ENCODE assay signal across 22 mouse cellular contexts in the genomic region with DNA sequence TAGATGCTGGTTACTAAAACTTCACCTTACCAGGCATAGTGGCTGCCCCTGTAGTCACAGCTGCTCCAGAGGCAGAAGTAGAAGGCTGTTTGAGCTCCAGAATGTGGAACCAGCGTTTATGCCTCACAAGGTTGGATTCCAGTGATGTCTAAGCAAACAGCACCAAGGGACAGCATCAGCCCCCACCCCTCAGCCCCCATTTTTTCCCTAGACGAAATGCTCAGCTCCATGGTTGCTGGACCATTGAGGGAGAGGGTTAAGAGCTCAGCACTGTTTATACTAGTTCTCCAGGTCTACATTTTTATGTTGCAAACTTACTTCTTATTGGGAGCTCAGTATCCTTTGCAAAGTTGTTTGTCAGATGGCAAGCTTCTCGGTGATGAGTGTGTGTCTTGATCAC.
"Had no signal": no experiment of that assay in that cellular context is flagged by ENCODE, and none has a peak within 500 bp of the region (broad histone marks: within the 10 kb centered on the region; RNA-seq: fewer than 3 reads in every experiment).

No protein-coding gene starts in this region.

- H3K4me3 ChIP-seq: heart, adult 2 months; heart, embryonic 13.5 days; heart, embryonic 15.5 days; hindbrain, embryonic 10.5 days; hindbrain, embryonic 12.5 days; intestine, embryonic 15.5 days; left cerebral cortex, adult 2 months; limb, embryonic 10.5 days; limb, embryonic 12.5 days; liver, embryonic 13.5 days had no signal

- H3K4me1 ChIP-seq: intestine, embryonic 15.5 days had no signal

- DNase-seq: forebrain, postnatal 0 days; gastrocnemius, postnatal 14 days; heart, adult 2 months; heart, postnatal 14 days; heart, postnatal 36 days; kidney, adult 18-20 months; kidney, adult 8-10 months; kidney, postnatal 10 days; kidney, postnatal 25 days; kidney, postnatal 4 days; layer of hippocampus, adult 9-11 months; liver; liver, embryonic 13.5 days had no signal

- H3K27ac ChIP-seq: heart, adult 2 months; heart, embryonic 13.5 days; heart, embryonic 15.5 days; hindbrain, embryonic 10.5 days; hindbrain, embryonic 12.5 days; hindbrain, embryonic 14.5 days; intestine, embryonic 15.5 days; limb, embryonic 10.5 days; limb, embryonic 12.5 days; liver, embryonic 13.5 days had no signal

- H3K36me3 ChIP-seq: hindbrain, embryonic 12.5 days; liver, embryonic 13.5 days had no signal

- H3K27me3 ChIP-seq: heart, embryonic 13.5 days; heart, embryonic 15.5 days; hindbrain, embryonic 12.5 days; intestine, embryonic 15.5 days; limb, embryonic 12.5 days; liver, embryonic 13.5 days had no signal
